Mouse (Mus musculus): ENCODE measurements around the gene Kdm5a. TPM values are rescaled to one million over a fixed set of nuclear protein-coding genes. Genes with fewer than 3 reads are reported as not detected.

The Kdm5a gene
- 48.9 and 51.6 TPM in 2 replicates for polyA plus RNA-seq (2016; fragmentation: Nextera tagmentation; extraction: Ambion mirVana)

- no peaks in the 10 kb centered on the region for H3K9me3 ChIP-seq
- peaks cover 25% of the 10 kb centered on the region for H3K36me3 ChIP-seq (replicated peaks)
- WGBS = under 1% methylated on average over 71 of the region's 71 CpGs
- peak; percentile 95 for DNase-seq (ENCODE audit: extremely low spot score, low spot score)
- peak within 1 kb of the TSS; percentile 94 for H3K27ac ChIP-seq
- H3K4me3 ChIP-seq = peak within 1 kb of the TSS; percentile 74
- no peaks in the 10 kb centered on the region for H3K27me3 ChIP-seq (ENCODE audit: poor library complexity, severe bottlenecking)
- peaks cover 21% of the 10 kb centered on the region for H3K4me1 ChIP-seq
These were observed at the start of gene Kdm5a, which contains the start of gene Ccdc77 for GRCm38 (mm10) chr6:120363688-120364522. Gene Kdm5a, plus strand, starts transcription at chr6:120364124. Gene Ccdc77, minus strand, starts transcription at chr6:120364374.

- DNase-seq (ENCODE audit: extremely low spot score, low spot score) = no peak
- H3K27ac ChIP-seq = no peak overlapping the region
- WGBS = 88% methylated on average over 11 of the region's 11 CpGs
- no peaks in the 10 kb centered on the region for H3K4me1 ChIP-seq
- no peak overlapping the region for H3K4me3 ChIP-seq
- H3K36me3 ChIP-seq (replicated peaks) = peaks cover 2% of the 10 kb centered on the region; the same call in 1 of the 2 replicates
- H3K9me3 ChIP-seq = no peaks in the 10 kb centered on the region
- H3K27me3 ChIP-seq (ENCODE audit: poor library complexity, severe bottlenecking) = no peaks in the 10 kb centered on the region
These were observed 45.5 kb upstream of the Kdm5a start for GRCm38 (mm10) chr6:120318303-120318940.

- Histone ChIP-seq H3K9me3 (no peaks in the 10 kb centered on the region), H3K36me3 (replicated peaks) (peaks cover 9% of the 10 kb centered on the region), H3K4me1 (no peaks in the 10 kb centered on the region), H3K27me3 (ENCODE audit: poor library complexity, severe bottlenecking) (no peaks in the 10 kb centered on the region), H3K27ac (no peak overlapping the region), H3K4me3 (no peak overlapping the region)
- DNase-seq (ENCODE audit: extremely low spot score, low spot score) = no peak
- 92% methylated on average over 9 of the region's 9 CpGs for WGBS
These were observed 44.8 kb upstream of the Kdm5a start for GRCm38 (mm10) chr6:120319129-120319528.

- Histone ChIP-seq H3K4me3 (no peak overlapping the region), H3K9me3 (no peaks in the 10 kb centered on the region), H3K27me3 (ENCODE audit: poor library complexity, severe bottlenecking) (no peaks in the 10 kb centered on the region), H3K4me1 (no peaks in the 10 kb centered on the region), H3K36me3 (replicated peaks) (peaks cover 18% of the 10 kb centered on the region), H3K27ac (no peak overlapping the region)
- 79% methylated on average over 2 of the region's 2 CpGs for WGBS
- no peak for DNase-seq (ENCODE audit: extremely low spot score, low spot score)
These were observed 43.6 kb upstream of the Kdm5a start for GRCm38 (mm10) chr6:120320369-120320768.

GRCm38 (mm10) chr6:120324295-120324927 lies 39.5 kb upstream of the Kdm5a start:
- Histone ChIP-seq H3K4me1 (no peaks in the 10 kb centered on the region), H3K27me3 (ENCODE audit: poor library complexity, severe bottlenecking) (no peaks in the 10 kb centered on the region), H3K9me3 (no peaks in the 10 kb centered on the region), H3K36me3 (replicated peaks) (peaks cover 38% of the 10 kb centered on the region), H3K4me3 (no peak overlapping the region), H3K27ac (no peak overlapping the region)
- DNase-seq (ENCODE audit: extremely low spot score, low spot score) = peak; percentile 43
- 32% methylated on average over 6 of the region's 6 CpGs for WGBS

- WGBS = 83% methylated on average over 2 of the region's 2 CpGs
- H3K36me3 ChIP-seq (replicated peaks) = peaks cover 92% of the 10 kb centered on the region
These were observed 31.6 kb upstream of the Kdm5a start for GRCm38 (mm10) chr6:120332351-120332750.

GRCm38 (mm10) chr6:120343992-120344391 lies 19.9 kb upstream of the Kdm5a start:
- Histone ChIP-seq H3K36me3 (replicated peaks) (peaks cover 97% of the 10 kb centered on the region), H3K4me1 (no peaks in the 10 kb centered on the region), H3K4me3 (no peak overlapping the region), H3K9me3 (no peaks in the 10 kb centered on the region), H3K27me3 (ENCODE audit: poor library complexity, severe bottlenecking) (no peaks in the 10 kb centered on the region), H3K27ac (no peak overlapping the region)
- no peak for DNase-seq (ENCODE audit: extremely low spot score, low spot score)
- 68% methylated on average over 1 of the region's 1 CpGs for WGBS

More at GRCm38 (mm10) chr6:120332351-120332750, 31.6 kb upstream of the Kdm5a start:
- no peaks in the 10 kb centered on the region for H3K4me1 ChIP-seq
- no peaks in the 10 kb centered on the region for H3K27me3 ChIP-seq (ENCODE audit: poor library complexity, severe bottlenecking)
- no peaks in the 10 kb centered on the region for H3K9me3 ChIP-seq
- no peak overlapping the region for H3K4me3 ChIP-seq
- H3K27ac ChIP-seq = no peak overlapping the region
- DNase-seq (ENCODE audit: extremely low spot score, low spot score) = no peak

GRCm38 (mm10) chr6:120349018-120349417 lies 14.9 kb upstream of the Kdm5a start:
- 94% methylated on average over 3 of the region's 3 CpGs for WGBS
- DNase-seq (ENCODE audit: extremely low spot score, low spot score) = no peak
- Histone ChIP-seq H3K4me1 (no peaks in the 10 kb centered on the region), H3K27me3 (ENCODE audit: poor library complexity, severe bottlenecking) (no peaks in the 10 kb centered on the region), H3K27ac (no peak overlapping the region), H3K4me3 (no peak overlapping the region), H3K9me3 (no peaks in the 10 kb centered on the region), H3K36me3 (replicated peaks) (peaks cover 91% of the 10 kb centered on the region)

- 47% methylated on average over 5 of the region's 5 CpGs for WGBS
- H3K4me1 ChIP-seq = peaks cover 13% of the 10 kb centered on the region
- no peaks in the 10 kb centered on the region for H3K27me3 ChIP-seq (ENCODE audit: poor library complexity, severe bottlenecking)
- peak overlapping the region; percentile 89 for H3K27ac ChIP-seq
- DNase-seq (ENCODE audit: extremely low spot score, low spot score) = no peak
- peaks cover 23% of the 10 kb centered on the region for H3K36me3 ChIP-seq (replicated peaks)
- no peaks in the 10 kb centered on the region for H3K9me3 ChIP-seq
- peak overlapping the region; percentile 73 for H3K4me3 ChIP-seq
These were observed 7.4 kb upstream of the Kdm5a start for GRCm38 (mm10) chr6:120356478-120356877.

- H3K4me3 ChIP-seq = peak overlapping the region; percentile 73
- H3K27me3 ChIP-seq (ENCODE audit: poor library complexity, severe bottlenecking) = no peaks in the 10 kb centered on the region
- H3K27ac ChIP-seq = peak overlapping the region; percentile 89
- peak; percentile 87 for DNase-seq (ENCODE audit: extremely low spot score, low spot score)
- 1% methylated on average over 31 of the region's 31 CpGs for WGBS
- peaks cover 16% of the 10 kb centered on the region for H3K36me3 ChIP-seq (replicated peaks)
- no peaks in the 10 kb centered on the region for H3K9me3 ChIP-seq
- peaks cover 13% of the 10 kb centered on the region for H3K4me1 ChIP-seq
These were observed 6.7 kb upstream of the Kdm5a start for GRCm38 (mm10) chr6:120356951-120357945.

GRCm38 (mm10) chr6:120362124-120362523 lies 1.8 kb upstream of the Kdm5a start:
- H3K27me3 ChIP-seq (ENCODE audit: poor library complexity, severe bottlenecking) = no peaks in the 10 kb centered on the region
- no peaks in the 10 kb centered on the region for H3K9me3 ChIP-seq
- WGBS = 99% methylated on average over 2 of the region's 2 CpGs

More at GRCm38 (mm10) chr6:120362124-120362523, 1.8 kb upstream of the Kdm5a start:
- no peak overlapping the region for H3K4me3 ChIP-seq
- peaks cover 7% of the 10 kb centered on the region for H3K36me3 ChIP-seq (replicated peaks)
- H3K4me1 ChIP-seq = peaks cover 25% of the 10 kb centered on the region
- no peak overlapping the region for H3K27ac ChIP-seq
- no peak for DNase-seq (ENCODE audit: extremely low spot score, low spot score)
